Mouse (Mus musculus): Measurements from ENCODE around the gene Slc29a1. TPM values are rescaled to one million over a fixed set of nuclear protein-coding genes. Genes with fewer than 3 reads are reported as not detected.

Slc29a1 gene
- total RNA-seq, 1 experiment = 321 TPM

DNA sequence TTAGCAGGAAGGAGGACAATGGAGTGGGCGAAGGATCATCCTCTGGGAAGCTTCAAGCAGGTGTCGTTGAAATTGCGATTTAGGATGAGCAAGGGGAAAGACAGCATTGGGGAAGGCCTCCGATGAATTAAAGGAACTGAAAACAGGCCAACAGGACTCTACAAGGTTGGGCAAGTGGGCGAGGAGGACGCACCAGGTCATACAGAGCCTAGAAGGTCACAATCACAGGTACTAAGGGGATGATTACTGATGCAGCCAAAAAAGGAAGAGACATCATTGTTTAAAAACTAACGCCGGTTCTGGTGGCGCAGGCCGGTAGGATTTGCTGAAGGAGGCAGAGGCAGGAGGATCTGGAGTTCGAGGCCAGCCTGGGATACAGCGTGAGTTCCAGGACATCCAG, 36.2 kb downstream of the Slc29a1 start:
- no peak for TF ChIP-seq CHD2 (IDR thresholded peaks at IDR 0.05; ENCODE audit: low read depth, low read length)
- no peak for TF ChIP-seq ZNF384 (IDR thresholded peaks at IDR 0.05; ENCODE audit: low read depth, low read length)
- TF ChIP-seq HCFC1 (IDR thresholded peaks at IDR 0.05; ENCODE audit: borderline replicate concordance, insufficient read depth, low read length) = no peak
- no peak for TF ChIP-seq ZC3H11A (IDR thresholded peaks at IDR 0.05; ENCODE audit: borderline replicate concordance, low read depth, low read length)
- TF ChIP-seq MAFK (IDR thresholded peaks at IDR 0.05; ENCODE audit: insufficient read depth, low read depth, low read length) = no peak
- Histone ChIP-seq H3K9me3 (ENCODE audit: control insufficient read depth, insufficient read depth, low read depth, low read length) (no peaks in the 10 kb centered on the region), H3K4me1 (ENCODE audit: control insufficient read depth in 2 of 2, insufficient read depth in 2 of 2, low read length in 2 of 2, poor library complexity in 1 of 2) (peaks cover 1 to 7% of the 10 kb centered on the region in 2 experiments; a peak in 3 of 4 replicates), H3K9ac (ENCODE audit: insufficient read depth, low read depth, low read length, poor library complexity, severe bottlenecking) (no peak overlapping the region), H3K4me3 (ENCODE audit: insufficient read depth in 1 of 2, low read depth in 1 of 2, low read length in 2 of 2, poor library complexity in 1 of 2, severe bottlenecking in 1 of 2) (peak overlapping the region in 1 of 2 experiments; percentile 80; a peak in 1 of 4 replicates), H3K36me3 (ENCODE audit: control insufficient read depth, insufficient read depth, low read length, poor library complexity, severe bottlenecking) (peaks cover 30% of the 10 kb centered on the region), H3K27ac (ENCODE audit: insufficient read depth, low read depth, low read length, poor library complexity, severe bottlenecking) (no peak overlapping the region)
- no peak for DNase-seq (ENCODE audit: low read depth, low spot score)
- in situ Hi-C loops (cut with MboI; ENCODE audit: low sequenced_read_pairs in 2 of 2, unreplicated experiment in 2 of 2) = no loop called here

DNA sequence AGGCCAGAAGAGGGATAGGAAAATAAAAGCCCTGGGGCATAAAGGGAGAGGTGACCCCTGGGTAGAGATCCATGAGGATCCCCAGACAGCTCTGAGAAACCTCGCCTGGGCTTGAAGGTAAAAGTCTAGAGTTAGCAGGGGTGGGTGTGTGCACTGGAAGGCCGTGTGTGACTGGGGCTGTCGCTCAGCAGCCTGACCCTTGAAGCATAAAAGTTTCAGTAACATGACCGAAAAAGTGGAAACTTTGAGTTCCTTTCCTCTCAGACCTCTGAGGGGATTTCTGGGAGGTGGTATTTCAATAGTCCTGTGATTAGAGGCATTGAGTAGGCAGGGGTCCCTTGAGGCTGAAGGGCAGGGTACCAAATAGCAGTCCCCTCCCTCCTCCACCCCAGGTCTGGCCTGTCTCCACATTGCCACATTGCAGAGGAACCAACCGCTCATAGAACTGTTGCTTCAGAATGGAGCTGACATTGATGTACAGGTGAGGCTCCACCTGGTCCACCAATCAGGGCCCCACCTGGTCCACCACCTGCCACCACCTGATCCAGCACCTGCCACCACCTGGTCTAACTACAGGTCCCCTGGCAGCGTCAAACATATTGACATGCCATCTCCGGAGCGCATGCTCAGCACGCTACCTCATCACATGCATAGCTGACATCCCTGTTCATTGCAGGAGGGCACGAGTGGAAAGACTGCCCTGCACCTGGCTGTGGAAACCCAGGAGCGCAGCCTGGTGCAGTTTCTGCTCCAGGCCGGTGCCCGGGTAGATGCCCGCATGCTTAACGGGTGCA, 39.5 kb downstream of the Slc29a1 start:
- Histone ChIP-seq H3K9me3 (ENCODE audit: control insufficient read depth, insufficient read depth, low read depth, low read length) (no peaks in the 10 kb centered on the region), H3K27ac (ENCODE audit: insufficient read depth, low read depth, low read length, poor library complexity, severe bottlenecking) (no peak overlapping the region), H3K4me1 (ENCODE audit: control insufficient read depth in 2 of 2, insufficient read depth in 2 of 2, low read length in 2 of 2, poor library complexity in 1 of 2) (peaks cover 4 to 5% of the 10 kb centered on the region in 2 experiments; a peak in 3 of 4 replicates), H3K4me3 (ENCODE audit: insufficient read depth in 1 of 2, low read depth in 1 of 2, low read length in 2 of 2, poor library complexity in 1 of 2, severe bottlenecking in 1 of 2) (no peak overlapping the region), H3K36me3 (ENCODE audit: control insufficient read depth, insufficient read depth, low read length, poor library complexity, severe bottlenecking) (no peaks in the 10 kb centered on the region), H3K9ac (ENCODE audit: insufficient read depth, low read depth, low read length, poor library complexity, severe bottlenecking) (no peak overlapping the region)
- in situ Hi-C loops (cut with MboI; ENCODE audit: low sequenced_read_pairs in 2 of 2, unreplicated experiment in 2 of 2) = loop anchor here (10.0 kb wide), 1 partner anchor 85 kb away; the partner anchor contains the start of gene Spats1 (in 2 of the 2)
- TF ChIP-seq HCFC1 (IDR thresholded peaks at IDR 0.05; ENCODE audit: borderline replicate concordance, insufficient read depth, low read length) (no peak), MAFK (IDR thresholded peaks at IDR 0.05; ENCODE audit: insufficient read depth, low read depth, low read length) (no peak), ZNF384 (IDR thresholded peaks at IDR 0.05; ENCODE audit: low read depth, low read length) (no peak), CHD2 (IDR thresholded peaks at IDR 0.05; ENCODE audit: low read depth, low read length) (no peak), ZC3H11A (IDR thresholded peaks at IDR 0.05; ENCODE audit: borderline replicate concordance, low read depth, low read length) (no peak)
- DNase-seq (ENCODE audit: low read depth, low spot score) = no peak

DNA sequence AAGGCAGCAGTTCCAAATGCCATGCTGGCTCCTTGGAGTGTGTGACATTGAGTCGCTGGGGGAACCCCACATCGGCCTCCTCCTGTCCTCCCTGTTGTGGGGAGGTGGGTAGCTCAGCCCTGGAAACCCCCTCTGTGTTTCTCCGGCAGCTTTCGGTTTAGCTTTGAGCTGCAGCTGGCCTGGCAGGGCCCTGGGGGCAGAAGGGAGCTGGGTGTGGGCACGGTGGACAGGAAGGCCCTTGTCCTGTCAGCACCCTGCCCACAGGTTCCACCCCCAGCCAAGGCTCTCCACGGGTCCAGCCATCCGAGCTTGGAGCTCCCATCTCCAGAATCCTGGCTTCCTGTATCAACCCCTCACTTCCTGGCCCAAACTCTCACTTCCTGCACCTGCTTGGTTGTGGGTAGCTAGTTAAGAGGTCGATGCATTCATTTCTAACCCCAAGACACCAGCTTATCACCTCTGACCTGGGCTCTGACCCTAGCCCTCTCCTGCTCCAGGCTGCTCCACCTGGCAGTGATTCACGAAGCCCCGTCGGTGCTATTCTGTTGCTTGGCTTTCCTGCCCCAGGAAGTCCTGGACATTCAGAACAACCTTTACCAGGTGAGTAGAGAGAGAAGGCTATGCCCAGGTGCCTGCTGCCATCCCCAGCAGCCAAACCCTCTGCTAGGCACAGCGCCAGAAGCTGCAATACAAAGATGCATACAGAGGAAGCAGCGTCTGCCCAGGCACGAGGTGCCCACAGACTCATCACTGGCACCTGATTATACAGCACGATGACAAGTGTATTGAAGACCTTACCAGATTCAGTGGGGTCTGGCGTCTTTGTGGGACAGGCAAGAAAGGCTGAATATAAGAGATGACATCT, 41.2 kb downstream of the Slc29a1 start:
- no peak overlapping the region for H3K4me3 ChIP-seq (ENCODE audit: insufficient read depth in 1 of 2, low read depth in 1 of 2, low read length in 2 of 2, poor library complexity in 1 of 2, severe bottlenecking in 1 of 2)
- peaks cover 4% of the 10 kb centered on the region in 2 experiments; a peak in 3 of 4 replicates for H3K4me1 ChIP-seq (ENCODE audit: control insufficient read depth in 2 of 2, insufficient read depth in 2 of 2, low read length in 2 of 2, poor library complexity in 1 of 2)
- in situ Hi-C loops (cut with MboI; ENCODE audit: low sequenced_read_pairs in 2 of 2, unreplicated experiment in 2 of 2) = loop anchor here (10.0 kb wide), 1 partner anchor 83 kb away; the partner anchor contains the start of gene Spats1 (in 2 of the 2)
- H3K9me3 ChIP-seq (ENCODE audit: control insufficient read depth, insufficient read depth, low read depth, low read length) = no peaks in the 10 kb centered on the region
- H3K36me3 ChIP-seq (ENCODE audit: control insufficient read depth, insufficient read depth, low read length, poor library complexity, severe bottlenecking) = no peaks in the 10 kb centered on the region
- TF ChIP-seq ZC3H11A (IDR thresholded peaks at IDR 0.05; ENCODE audit: borderline replicate concordance, low read depth, low read length) (no peak), HCFC1 (IDR thresholded peaks at IDR 0.05; ENCODE audit: borderline replicate concordance, insufficient read depth, low read length) (no peak), CHD2 (IDR thresholded peaks at IDR 0.05; ENCODE audit: low read depth, low read length) (no peak), ZNF384 (IDR thresholded peaks at IDR 0.05; ENCODE audit: low read depth, low read length) (no peak), MAFK (IDR thresholded peaks at IDR 0.05; ENCODE audit: insufficient read depth, low read depth, low read length) (no peak)
- H3K9ac ChIP-seq (ENCODE audit: insufficient read depth, low read depth, low read length, poor library complexity, severe bottlenecking) = no peak overlapping the region
- no peak for DNase-seq (ENCODE audit: low read depth, low spot score)
- no peak overlapping the region for H3K27ac ChIP-seq (ENCODE audit: insufficient read depth, low read depth, low read length, poor library complexity, severe bottlenecking)

DNA sequence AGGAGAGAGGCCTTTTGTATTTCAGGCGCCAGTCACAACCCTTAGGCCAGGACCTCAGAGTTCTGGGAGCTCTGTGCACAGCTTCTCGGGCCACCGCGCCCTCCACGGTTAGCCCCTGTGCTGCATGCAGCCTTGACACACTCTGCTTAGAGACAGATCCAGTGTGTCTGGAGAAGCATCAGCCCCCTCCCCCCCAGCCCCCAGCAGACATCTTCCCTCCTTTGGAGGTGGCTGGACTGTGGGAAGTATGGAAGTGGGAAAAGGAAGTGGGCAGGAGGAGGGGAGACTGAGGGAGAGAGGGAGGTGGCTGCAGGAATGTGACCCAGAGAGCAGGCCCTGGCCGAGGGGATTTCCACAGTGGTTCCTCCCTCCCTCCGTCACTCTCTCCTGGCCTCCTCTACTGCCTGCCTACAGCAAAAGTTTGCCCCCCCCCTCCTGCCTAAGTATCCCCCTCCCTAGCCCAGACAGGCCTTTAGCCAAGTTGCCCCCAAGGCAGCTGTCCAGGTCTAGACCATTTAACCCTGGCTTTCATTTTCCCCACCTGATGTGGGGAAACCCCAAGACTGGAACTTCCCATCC, 42.1 kb downstream of the Slc29a1 start:
- H3K27ac ChIP-seq (ENCODE audit: insufficient read depth, low read depth, low read length, poor library complexity, severe bottlenecking) = no peak overlapping the region
- no peak for TF ChIP-seq HCFC1 (IDR thresholded peaks at IDR 0.05; ENCODE audit: borderline replicate concordance, insufficient read depth, low read length)
- no peak for TF ChIP-seq ZNF384 (IDR thresholded peaks at IDR 0.05; ENCODE audit: low read depth, low read length)
- TF ChIP-seq MAFK (IDR thresholded peaks at IDR 0.05; ENCODE audit: insufficient read depth, low read depth, low read length) = no peak
- TF ChIP-seq ZC3H11A (IDR thresholded peaks at IDR 0.05; ENCODE audit: borderline replicate concordance, low read depth, low read length) = no peak
- TF ChIP-seq CHD2 (IDR thresholded peaks at IDR 0.05; ENCODE audit: low read depth, low read length) = no peak
- in situ Hi-C loops (cut with MboI; ENCODE audit: low sequenced_read_pairs in 2 of 2, unreplicated experiment in 2 of 2) = loop anchor here (10.0 kb wide), 1 partner anchor 83 kb away; the partner anchor contains the start of gene Spats1 (in 2 of the 2)
- no peak overlapping the region for H3K4me3 ChIP-seq (ENCODE audit: insufficient read depth in 1 of 2, low read depth in 1 of 2, low read length in 2 of 2, poor library complexity in 1 of 2, severe bottlenecking in 1 of 2)
- no peaks in the 10 kb centered on the region for H3K9me3 ChIP-seq (ENCODE audit: control insufficient read depth, insufficient read depth, low read depth, low read length)
- no peaks in the 10 kb centered on the region for H3K36me3 ChIP-seq (ENCODE audit: control insufficient read depth, insufficient read depth, low read length, poor library complexity, severe bottlenecking)
- peaks cover 4% of the 10 kb centered on the region in 2 experiments; a peak in 3 of 4 replicates for H3K4me1 ChIP-seq (ENCODE audit: control insufficient read depth in 2 of 2, insufficient read depth in 2 of 2, low read length in 2 of 2, poor library complexity in 1 of 2)
- no peak for DNase-seq (ENCODE audit: low read depth, low spot score)
- no peak overlapping the region for H3K9ac ChIP-seq (ENCODE audit: insufficient read depth, low read depth, low read length, poor library complexity, severe bottlenecking)

Data from ES-E14 (cell line).